Mouse (Mus musculus): ENCODE measurements around the gene Cavin3. TPM values are rescaled to one million over a fixed set of nuclear protein-coding genes. Genes with fewer than 3 reads are reported as not detected.

The Cavin3 gene
- total RNA-seq (2021): 10 to 100 TPM; 45.4 to 46.2 TPM

DNA sequence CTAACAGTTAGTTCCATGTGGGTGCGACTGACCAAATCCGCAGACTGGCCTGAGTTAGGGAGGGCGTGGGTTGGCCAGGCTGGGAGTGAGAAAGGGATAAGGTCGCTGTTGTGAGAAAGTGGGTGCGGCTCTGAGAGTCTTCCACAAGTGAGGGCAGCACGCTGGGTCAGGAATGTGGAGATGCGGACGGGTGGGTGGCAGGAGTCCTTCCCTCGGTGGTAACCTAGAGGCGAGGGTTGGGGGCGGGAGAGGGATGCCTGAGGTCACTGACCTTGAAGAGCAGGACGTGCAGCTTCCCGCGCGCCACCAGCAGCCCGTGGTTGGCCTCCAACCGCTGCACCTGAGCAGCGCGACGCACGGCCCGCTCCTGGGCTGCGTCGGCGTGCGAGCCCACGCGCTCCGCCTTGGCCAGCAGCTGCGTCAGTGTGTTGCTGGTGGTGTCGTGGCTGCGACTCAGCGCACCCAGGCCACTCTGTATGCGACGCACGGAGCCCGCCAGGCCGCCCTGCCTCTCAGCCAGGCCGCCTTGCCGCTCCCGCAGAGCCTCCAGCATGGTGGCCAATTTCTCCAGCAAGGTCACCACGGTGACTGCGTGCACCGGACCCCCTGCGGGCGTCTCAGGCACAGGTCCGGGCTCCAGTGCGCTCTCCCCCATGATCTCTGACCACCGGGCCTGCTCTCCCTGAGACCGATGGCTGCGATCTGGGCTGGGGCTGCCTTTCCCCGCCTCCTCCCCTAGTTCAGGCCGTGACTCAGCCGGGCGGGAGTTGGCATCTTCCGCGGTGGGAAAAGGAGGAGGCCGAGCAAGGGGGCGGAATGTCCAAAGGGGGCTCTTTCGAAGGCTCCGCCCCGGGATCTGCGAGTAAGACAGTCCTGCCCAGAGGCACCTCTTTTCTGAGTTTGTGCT lies at the start of gene Cavin3:
Gene Cavin3 (minus strand): TSS at position 796 of the 907 bp plus-strand sequence.
- intact Hi-C loops (cut with DNase I): loop anchor here (5.0 kb wide), 1 partner anchor 326 kb away; no protein-coding TSS in a partner anchor
- DNase-seq: peak; percentile 90 to 92

DNA sequence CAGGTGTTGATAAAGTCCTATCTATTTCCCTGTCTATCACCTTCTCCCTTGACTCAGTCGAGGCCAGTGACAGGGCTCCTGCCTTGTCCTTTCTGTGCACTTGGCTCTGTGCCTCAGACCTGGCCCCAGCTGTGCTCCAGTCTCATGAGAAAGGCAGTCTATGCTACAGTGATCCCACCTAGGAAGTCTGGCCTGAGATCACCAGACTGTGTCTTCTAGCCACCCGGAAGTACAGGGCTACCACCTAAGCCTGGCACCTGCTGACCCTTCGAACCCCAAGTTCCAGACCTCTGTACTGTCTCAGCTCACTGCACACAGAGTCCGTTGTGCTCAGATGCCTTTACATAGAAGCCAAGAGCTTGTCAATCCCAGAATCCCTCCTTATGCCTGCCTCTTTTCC lies 46.0 kb upstream of the Cavin3 start:
- no peak for DNase-seq
- intact Hi-C loops (cut with DNase I): no loop called here

DNA sequence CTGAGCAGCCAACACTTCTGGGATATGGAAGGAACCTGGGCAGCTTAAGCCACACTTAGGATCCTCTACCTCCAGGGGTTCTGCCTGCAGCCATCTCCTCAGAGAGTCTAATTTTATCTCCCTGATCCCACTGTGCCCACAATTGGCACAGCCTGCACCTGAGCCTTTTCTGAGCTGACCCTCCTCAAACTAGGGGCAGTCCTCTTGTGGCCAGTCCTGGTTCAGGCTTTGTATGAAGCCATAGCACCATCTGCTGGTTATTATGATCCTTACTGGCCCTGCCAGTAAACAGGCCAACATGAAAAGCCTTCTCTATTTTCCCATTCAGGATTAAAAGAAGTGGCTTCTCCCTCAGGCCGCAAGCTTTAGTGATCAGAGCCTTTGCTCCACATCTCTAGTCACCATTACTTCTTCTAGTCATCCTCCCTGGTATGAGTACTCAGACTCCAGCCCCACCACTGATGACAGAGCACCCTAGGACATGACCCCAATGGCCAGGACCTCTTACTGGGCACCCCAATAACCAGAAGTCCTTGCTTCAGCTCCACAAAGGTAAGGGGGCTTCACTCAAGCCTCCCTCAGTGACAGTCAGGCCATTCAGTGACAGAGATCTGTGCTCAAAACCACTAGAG lies 45.3 kb upstream of the Cavin3 start:
- intact Hi-C loops (cut with DNase I): no loop called here
- peak; percentile 36 to 65 for DNase-seq

DNA sequence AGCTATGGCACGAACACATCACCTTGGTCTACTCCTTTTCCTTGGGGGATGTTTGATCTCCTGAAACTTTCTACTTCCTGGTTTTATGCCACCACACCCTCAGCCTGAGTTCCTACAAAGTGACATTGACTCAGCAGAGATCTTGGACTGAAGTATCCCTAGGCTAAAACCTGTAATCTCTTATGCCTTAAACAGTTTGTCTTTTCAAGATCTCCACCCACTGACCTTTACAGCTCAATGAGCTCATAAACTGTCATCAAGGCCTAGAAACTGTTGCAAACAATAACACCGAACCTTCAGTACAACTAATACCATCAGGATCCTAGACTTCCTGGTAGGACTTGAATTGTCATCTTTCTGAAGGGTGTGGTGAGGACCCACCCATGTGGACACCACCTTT lies 42.1 kb upstream of the Cavin3 start:
- intact Hi-C loops (cut with DNase I): no loop called here

DNA sequence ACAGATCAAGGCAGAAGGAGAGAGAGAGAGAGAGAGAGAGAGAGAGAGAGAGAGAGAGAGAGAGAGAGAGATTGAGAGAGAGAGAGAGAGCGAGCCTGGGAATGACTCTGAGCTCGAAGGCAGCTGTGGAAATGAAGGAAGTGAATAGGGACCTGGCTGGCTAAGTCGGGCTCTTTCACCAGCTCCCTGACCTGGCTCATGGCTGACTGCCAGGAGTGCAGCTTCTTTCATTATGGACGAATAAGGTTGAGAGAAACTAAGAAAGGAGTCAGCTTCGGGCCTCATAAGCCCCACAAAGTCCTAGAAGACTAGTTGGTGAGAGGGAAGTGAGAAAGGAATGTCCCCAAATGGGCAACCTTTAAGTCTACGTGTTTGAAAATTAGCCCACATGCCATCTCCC lies 38.1 kb upstream of the Cavin3 start:
- intact Hi-C loops (cut with DNase I): no loop called here
- no peak for DNase-seq

More for the DNA sequence above, 42.1 kb upstream of the Cavin3 start:
- DNase-seq: no peak

DNA sequence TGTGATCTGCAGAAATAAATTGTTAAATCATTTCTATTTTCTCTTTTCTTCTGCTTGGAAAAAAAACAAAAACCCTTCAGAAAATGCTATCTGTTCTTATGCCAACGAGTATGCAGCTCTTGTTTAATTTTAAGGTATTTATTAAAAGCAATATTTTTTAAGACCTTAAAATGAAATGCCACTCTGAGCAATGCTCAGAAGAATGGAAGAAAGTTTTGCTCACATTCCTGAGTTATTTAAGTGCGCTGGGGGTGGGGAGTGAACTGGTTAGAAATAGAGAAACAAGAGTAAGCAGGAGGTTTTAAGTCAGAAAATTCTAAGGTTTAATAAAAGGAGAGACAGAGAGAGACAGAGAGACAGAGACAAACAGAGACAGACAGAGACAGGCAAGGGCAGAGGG lies 37.7 kb upstream of the Cavin3 start:
- no peak for DNase-seq
- intact Hi-C loops (cut with DNase I): loop anchor here (10.0 kb wide), 1 partner anchor 275 kb away; no protein-coding TSS in a partner anchor

DNA sequence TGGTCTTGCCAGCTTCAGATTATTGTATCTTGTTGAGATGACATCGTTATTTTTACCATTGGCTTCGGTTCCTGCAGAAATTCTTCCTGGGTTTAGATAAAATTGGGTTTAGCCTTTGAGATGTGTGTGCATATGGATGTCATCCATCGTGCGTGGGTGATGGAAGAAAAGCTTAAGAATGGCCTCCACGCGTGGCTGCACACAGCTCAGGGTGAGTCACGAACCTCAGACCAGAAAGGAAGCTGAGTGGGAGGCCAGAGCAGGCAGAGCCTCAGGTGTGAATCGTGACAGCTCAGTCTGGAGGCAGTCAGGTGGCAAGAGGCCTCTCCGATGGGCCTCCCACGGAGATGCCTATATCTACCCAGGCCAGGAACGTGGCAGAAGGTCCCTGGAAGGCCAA lies 37.2 kb upstream of the Cavin3 start:
- intact Hi-C loops (cut with DNase I): loop anchor here (10.0 kb wide), 1 partner anchor 275 kb away; no protein-coding TSS in a partner anchor
- no peak for DNase-seq

DNA sequence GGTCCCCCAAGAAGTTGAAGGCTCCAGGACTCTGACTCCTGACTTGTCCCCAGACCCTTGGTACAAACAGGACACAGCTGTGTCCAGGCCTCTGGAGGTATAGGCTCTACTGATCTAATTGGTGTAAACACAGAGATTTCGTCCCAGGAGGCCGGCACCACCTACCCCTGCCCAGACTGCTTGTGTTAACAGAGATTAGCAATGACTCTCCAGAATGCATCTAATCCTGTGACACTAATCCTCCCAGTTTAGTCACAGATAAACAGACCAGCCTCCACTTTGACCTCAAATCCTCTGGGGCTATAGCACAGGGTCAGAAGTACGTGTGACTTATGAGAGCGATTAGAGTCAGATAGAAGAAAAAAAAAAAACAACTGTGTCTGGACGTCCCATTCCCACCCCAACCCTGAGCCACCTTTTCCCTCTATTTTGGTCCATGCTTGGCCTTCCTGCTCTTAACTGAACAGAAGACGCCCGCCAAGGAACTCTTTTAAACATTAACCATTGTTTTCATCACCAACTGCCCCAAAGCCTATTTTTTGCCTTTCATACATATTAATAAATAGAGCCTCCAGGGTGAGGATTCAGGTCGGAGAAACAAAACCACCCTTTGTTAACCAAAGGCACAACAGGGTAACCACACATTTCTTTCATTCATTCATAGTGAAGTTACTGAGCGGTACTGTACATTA lies 34.7 kb upstream of the Cavin3 start:
- no peak for DNase-seq
- intact Hi-C loops (cut with DNase I): loop anchor here (10.0 kb wide), 1 partner anchor 272 kb away; no protein-coding TSS in a partner anchor

DNA sequence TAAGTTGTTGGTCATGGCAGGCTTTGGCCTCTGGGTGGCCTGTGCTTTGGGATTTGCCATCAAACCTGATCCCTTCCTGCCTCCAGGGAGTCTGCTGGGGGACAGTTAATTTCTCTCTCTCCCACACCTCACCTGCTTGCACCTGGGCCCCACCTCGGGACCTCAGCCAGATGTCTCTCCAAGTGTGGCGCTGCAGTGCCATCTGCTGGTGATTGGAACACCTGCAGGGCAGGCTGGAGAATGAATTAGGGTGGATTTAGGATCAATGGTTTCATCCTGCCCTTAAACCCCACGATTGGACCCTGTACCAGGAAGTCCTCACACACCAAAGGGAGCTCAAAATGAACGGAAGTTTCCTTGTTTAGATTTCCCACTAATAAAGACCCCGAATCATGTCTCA lies 33.1 kb upstream of the Cavin3 start:
- peak; percentile 43 to 71 for DNase-seq
- intact Hi-C loops (cut with DNase I): loop anchor here (1.0 to 10.0 kb wide), 4 partner anchors 38 to 345 kb away; no protein-coding TSS in a partner anchor

DNA sequence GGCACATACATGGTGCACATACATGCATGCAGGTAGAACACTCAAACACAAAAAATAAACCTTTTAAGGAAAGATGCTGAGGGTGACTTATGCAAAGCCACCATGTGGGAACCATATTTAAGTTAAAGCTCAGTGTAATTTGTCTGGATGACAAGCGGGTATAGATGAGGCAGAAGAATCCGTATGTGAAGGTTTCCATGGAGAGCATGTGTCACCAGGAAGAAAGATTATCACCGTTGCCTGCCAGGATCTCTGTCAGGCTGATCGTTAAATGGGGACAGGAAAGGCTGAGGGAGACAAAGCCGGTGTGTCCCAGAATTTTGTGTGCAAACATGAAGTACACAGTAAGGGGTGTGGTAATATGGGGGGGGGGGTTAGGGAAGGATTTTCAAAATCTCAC lies 32.5 kb upstream of the Cavin3 start:
- no peak for DNase-seq
- intact Hi-C loops (cut with DNase I): loop anchor here (10.0 kb wide), 1 partner anchor 270 kb away; no protein-coding TSS in a partner anchor

DNA sequence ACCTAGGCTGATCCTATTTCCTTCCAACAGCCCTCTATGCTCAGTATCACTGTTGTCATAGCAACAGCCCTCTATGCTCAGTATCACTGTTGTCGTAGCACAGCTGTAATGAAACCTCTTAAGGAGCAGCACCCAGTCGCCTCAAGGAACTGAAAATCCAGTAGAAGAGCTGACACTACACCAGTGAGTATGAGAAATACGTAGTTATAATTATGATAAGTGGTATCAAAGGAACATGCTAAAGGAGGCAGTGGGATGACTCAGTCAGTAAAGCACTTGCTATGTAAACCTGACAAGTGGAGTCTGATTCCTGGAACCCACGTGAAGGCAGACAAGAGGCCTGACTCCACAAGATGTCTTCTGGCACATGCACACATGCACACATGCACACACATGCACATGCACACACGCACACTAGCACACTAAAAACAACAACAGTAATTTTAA lies 31.8 kb upstream of the Cavin3 start:
- intact Hi-C loops (cut with DNase I): loop anchor here (10.0 kb wide), 1 partner anchor 269 kb away; no protein-coding TSS in a partner anchor

DNA sequence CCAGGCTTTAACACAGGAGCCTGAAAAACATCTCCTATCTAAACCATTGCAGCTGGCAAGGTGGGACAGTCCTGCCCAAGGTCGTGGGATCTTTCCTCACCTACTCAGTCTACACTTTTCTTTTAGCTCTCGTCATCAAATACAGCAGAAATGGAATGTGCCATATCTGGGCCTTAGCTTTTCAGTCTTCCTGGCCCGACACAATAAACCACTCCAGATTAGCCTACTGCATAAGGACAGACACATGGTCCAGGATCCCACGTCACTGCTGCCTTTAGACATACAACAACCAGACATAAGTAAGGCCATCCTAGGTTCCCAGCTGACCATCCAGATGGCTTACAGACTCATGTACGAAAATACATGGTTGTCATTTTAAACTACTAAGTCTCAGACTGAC lies 28.0 kb upstream of the Cavin3 start:
- intact Hi-C loops (cut with DNase I): loop anchor here (10.0 kb wide), 1 partner anchor 265 kb away; no protein-coding TSS in a partner anchor
- no peak for DNase-seq

More for the DNA sequence above, 31.8 kb upstream of the Cavin3 start:
- no peak for DNase-seq

DNA sequence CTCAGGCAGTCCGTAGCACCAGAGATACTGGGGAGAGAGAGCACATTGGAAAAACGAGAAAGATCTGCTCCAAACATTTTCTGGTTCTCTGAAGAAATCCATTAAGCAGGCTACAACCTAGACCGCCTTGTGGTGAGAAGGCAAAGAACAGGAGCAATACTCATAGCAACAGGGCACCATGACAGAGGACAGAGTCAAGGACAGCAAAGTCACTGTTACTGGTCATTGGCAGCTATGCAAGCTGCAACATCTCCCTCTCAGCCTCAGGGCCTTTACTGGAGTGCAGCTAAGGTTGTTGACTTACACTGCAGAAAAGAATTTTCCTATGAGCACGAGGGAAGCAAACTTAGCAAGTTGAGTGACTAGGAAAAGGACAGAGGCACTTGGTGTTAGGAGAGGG lies 25.2 kb upstream of the Cavin3 start:
- DNase-seq: no peak
- intact Hi-C loops (cut with DNase I): no loop called here

DNA sequence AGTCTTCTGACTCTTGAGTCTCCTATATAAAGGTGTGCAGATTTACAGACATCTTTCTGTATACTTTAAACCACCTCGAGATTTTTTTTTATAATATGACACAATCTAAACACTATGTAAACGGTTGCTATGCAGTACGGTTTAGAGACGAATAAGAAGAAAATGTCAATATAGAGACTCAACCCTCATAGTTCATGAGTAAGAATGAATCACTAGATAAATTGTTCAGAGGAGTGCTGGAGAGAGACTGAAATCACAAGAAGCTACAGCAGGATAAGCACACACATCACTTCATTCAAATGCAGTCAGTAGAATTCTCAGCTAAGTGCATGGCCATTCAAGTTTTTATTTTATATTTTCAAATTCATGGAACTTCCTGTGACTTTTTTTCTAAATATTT lies 19.9 kb upstream of the Cavin3 start:
- DNase-seq: no peak
- intact Hi-C loops (cut with DNase I): no loop called here

DNA sequence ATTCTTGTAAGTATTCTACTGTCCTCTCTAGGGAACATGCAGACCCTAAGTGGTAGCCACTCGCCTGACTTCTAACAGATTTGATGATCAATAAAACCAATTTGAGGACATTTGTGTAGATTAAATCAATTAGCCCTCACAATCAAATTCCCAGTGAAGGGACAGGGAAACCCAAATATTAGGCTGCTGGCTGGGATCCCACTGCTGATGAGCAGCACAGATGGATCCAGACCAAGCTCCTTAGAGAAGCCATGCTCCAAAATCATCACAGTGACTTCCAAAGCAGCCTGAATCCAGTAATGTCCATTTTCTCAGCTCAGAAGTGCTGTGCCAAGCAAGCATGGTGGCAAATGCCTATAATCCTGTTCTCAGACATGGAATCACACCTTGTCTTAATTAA lies 17.6 kb upstream of the Cavin3 start:
- DNase-seq: no peak

DNA sequence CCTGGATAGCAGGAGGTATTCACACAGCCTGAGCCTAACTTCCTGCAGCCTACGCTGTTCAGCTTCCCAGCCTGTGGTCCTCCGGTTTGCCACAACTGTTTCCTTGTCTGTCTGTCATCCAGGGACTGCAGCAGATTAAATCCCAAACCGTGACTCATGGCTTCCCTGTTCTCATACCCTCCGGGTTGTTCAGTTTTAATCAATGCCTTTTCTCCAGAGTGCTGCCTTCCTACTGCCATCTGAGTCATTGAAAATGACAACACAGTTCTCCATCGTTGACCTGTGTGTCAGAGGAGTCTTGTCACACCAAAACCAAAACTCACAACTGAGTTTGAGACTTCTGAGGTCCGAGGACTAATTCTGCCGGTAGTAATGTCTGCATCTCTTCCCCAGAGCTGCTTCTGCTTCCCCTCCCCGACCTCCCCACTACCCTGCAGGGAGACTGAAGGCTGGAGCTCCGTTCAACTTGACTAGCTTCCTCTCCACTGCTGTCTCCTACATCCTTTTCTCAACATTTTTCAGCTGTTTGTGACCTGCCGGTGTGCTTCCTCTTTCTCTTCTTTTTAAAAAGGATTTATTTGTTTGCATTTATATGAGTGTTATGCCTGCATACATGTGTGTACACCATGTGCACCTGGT lies 16.9 kb upstream of the Cavin3 start:
- intact Hi-C loops (cut with DNase I): no loop called here

More for the DNA sequence above, 17.6 kb upstream of the Cavin3 start:
- intact Hi-C loops (cut with DNase I): no loop called here

DNA sequence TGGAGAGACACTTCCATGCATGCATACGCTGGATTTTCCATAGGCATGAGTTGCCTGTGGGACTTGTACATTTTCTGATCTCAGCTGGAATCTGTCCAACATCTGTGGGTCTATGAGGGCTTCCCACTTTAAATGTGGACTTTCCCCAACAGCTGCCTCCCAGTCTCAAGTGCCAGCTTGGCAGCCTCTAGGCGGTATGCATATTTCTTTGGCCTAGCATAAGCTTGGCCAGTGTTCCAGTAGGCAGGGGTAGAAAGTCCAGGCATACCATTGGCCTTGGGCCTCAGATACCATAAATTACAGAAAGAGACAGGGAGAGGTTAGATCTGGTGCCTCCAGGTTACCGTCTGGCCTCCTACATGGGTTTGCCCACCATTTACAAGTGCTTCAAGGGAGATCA lies 15.8 kb upstream of the Cavin3 start:
- intact Hi-C loops (cut with DNase I): no loop called here
- no peak for DNase-seq

More for the DNA sequence above, 16.9 kb upstream of the Cavin3 start:
- no peak for DNase-seq

DNA sequence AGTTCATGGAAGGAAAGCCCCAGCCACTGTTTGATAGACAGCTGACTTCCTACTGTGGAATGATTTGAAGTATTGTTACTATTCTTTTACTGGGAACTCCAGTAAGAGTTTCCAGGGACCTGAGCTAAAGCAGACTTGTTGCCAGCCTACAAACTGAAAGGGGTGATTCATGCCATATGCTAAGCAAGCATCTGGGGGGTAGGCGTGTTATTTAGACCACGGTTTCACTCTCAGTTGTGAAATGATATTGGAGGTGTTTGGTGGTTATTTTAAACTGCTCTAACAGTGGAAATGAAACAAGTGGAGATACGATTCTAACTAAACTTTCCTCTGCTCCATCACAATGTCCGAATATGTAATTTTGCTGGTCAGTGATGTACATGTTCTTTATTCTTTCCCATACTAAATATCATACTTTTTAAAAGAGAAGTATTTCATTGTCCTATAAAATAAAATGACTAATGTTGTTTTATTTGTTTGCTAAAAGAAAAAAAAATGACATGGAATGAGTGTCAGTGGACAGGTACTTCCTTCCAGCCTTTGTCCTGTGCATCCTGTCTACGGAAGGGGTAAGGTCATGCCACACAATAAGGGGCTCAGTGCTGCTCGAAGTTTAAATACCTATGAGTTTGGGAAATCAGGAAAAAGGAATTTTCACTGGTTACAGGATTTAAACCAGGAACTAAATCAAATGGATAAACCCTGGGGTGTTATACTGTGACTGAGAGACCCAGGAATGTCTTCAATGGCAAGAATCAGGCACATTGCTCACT lies 5.2 kb upstream of the Cavin3 start:
- intact Hi-C loops (cut with DNase I): no loop called here
- DNase-seq: no peak

DNA sequence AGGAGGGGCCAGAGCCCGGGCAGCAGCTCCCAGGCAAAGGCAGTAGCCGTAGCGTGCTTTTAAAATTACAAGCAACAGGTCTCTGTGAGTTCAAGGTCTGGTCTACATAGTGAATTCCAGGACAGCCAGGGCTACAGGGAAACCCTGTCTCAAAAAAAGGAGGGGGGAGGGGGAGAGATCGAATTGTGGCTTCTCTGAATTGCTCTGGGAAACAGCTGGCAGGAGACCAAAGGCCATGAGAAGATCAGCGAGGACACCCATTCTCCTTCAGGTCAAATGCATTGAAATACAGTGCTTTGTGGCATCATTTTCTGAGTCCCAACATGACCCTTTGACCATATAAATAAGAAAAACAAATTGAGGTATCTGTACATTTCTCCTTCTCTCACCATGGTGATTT lies 2.9 kb upstream of the Cavin3 start:
- intact Hi-C loops (cut with DNase I): no loop called here

More for the DNA sequence above, 2.9 kb upstream of the Cavin3 start:
- no peak for DNase-seq
